9 mouse cellular contexts compared by ENCODE assay signal in the genomic region with DNA sequence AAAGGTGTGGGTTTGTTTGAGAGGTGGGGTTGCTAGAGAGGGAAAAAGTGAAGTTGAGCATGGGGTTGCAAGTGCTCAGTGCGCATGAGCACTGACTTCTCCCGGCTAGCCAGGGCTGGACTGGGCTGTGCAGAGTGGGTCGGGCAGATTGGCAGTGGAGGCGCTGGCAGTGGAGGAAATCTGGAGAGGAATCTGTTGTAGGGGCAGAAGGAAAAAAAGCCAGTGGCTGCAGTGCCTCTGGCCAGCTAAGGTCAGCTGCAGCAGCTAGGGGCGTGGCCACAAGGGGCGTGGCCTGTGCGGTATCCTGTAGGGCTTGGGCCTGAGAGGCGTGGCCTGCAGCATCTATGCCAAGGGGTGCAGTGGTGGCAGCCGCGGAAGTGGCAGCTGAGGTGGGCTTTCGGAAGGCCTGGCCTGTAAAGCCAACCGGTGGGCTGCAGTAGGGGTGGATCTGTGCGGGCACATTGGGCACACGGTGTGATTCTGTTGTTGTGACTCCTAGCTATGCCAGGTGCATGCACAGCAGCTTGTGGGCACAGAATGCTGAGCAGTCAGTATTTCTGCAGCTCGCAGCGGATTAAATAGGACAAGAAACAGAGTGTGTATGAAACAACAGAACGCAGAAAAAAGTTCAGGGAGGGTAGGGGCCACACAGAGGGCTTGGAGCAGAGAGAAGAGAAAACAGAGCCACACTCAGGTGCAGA. TPM values are rescaled to one million over a fixed set of nuclear protein-coding genes. Genes with fewer than 3 reads are reported as not detected.
DNase-seq lines count a peak whose midpoint lies in the region; ATAC-seq and TF ChIP-seq lines count a peak whose summit lies in the region.
"Had no signal": no experiment of that assay in that cellular context is flagged by ENCODE, and none has a peak within 500 bp of the region (broad histone marks: within the 10 kb centered on the region; RNA-seq: fewer than 3 reads in every experiment).

No protein-coding gene starts in this region.

- no peak for TF ChIP-seq POLR2A in thymus, adult 2 months (IDR thresholded peaks at IDR 0.05; ENCODE audit: control insufficient read depth, extremely low read depth, insufficient read depth, low read length, poor library complexity)

- H3K27ac ChIP-seq in thymus, adult 2 months (ENCODE audit: control insufficient read depth, insufficient read depth, low read length), result no peak overlapping the region
- no peak overlapping the region for H3K27ac ChIP-seq in embryonic facial prominence, embryonic 13.5 days
- H3K27ac ChIP-seq in stomach, embryonic 15.5 days, result no peak overlapping the region

- ATAC-seq in embryonic facial prominence, embryonic 13.5 days (ENCODE audit: insufficient number of reproducible peaks, insufficient read depth, low FRiP score, low TSS enrichment, low read depth), result peak; percentile 59; the same call in 1 of the 2 replicates
- no peak; the same call in 1 of the 2 replicates for ATAC-seq in stomach, embryonic 15.5 days (ENCODE audit: insufficient read depth, low FRiP score, low read depth)

- H3K9ac ChIP-seq in embryonic facial prominence, embryonic 13.5 days, result no peak overlapping the region
- no peak overlapping the region for H3K9ac ChIP-seq in stomach, embryonic 15.5 days

- peak; percentile 10 for DNase-seq in thymus, adult 2 months
- DNase-seq in thymus, postnatal 10 days (ENCODE audit: low spot score in 2 of 2), result no peak
- peak; percentile 6 to 34 for DNase-seq in kidney, adult 8-10 months
- peak; percentile 23 for DNase-seq in lung, postnatal 36 days
- no peak for DNase-seq in ovary, postnatal 10 days (ENCODE audit: low spot score)
- DNase-seq in layer of hippocampus, adult 18-20 months (ENCODE audit: low spot score in 2 of 2), result no peak

- H3K4me1 ChIP-seq in thymus, adult 2 months (replicated peaks; ENCODE audit: control insufficient read depth, insufficient read depth, low read length), result peaks cover 4% of the 10 kb centered on the region; the same call in 1 of the 2 replicates
- H3K4me1 ChIP-seq in embryonic facial prominence, embryonic 13.5 days, result peaks cover 9% of the 10 kb centered on the region; the same call in 1 of the 2 replicates
- H3K4me1 ChIP-seq in stomach, embryonic 15.5 days, result 0 out of 2 replicates have a peak, but pooled peaks cover 7% of the 10 kb centered on the region

- H3K27me3 ChIP-seq in thymus, adult 2 months (ENCODE audit: control insufficient read depth, insufficient read depth, low read length), result no peaks in the 10 kb centered on the region
- peaks cover 8% of the 10 kb centered on the region; the same call in 1 of the 2 replicates for H3K27me3 ChIP-seq in embryonic facial prominence, embryonic 13.5 days
- no peaks in the 10 kb centered on the region for H3K27me3 ChIP-seq in stomach, embryonic 15.5 days (replicated peaks)

- 14% methylated on average over 17 of the region's 17 CpGs for WGBS in thymus, adult 2 months
- whole genome bisulfite sequencing in embryonic facial prominence, embryonic 13.5 days, result 14% methylated on average over 17 of the region's 17 CpGs
- WGBS in stomach, embryonic 15.5 days, result 14% methylated on average over 17 of the region's 17 CpGs

- no peak overlapping the region for H3K4me3 ChIP-seq in thymus, adult 2 months (ENCODE audit: control insufficient read depth, insufficient read depth, low read length)
- peak overlapping the region; percentile 16; the same call in 1 of the 2 replicates for H3K4me3 ChIP-seq in embryonic facial prominence, embryonic 13.5 days
- H3K4me3 ChIP-seq in stomach, embryonic 15.5 days (replicated peaks), result no peak overlapping the region

- TF ChIP-seq CTCF in thymus, adult 2 months (IDR thresholded peaks at IDR 0.05; ENCODE audit: borderline replicate concordance, control insufficient read depth, extremely low read depth, insufficient read depth, low read length, poor library complexity), result no peak

- peak overlapping the region; percentile 45 for H3K4me2 ChIP-seq in embryonic facial prominence, embryonic 13.5 days
- peak overlapping the region; percentile 24; the same call in 1 of the 2 replicates for H3K4me2 ChIP-seq in stomach, embryonic 15.5 days

- H3K36me3 ChIP-seq in thymus, adult 2 months (ENCODE audit: control insufficient read depth, insufficient read depth, low read length), result no peaks in the 10 kb centered on the region
- H3K36me3 ChIP-seq in embryonic facial prominence, embryonic 13.5 days, result no peaks in the 10 kb centered on the region
- no peaks in the 10 kb centered on the region for H3K36me3 ChIP-seq in stomach, embryonic 15.5 days

- no peaks in the 10 kb centered on the region for H3K9me3 ChIP-seq in embryonic facial prominence, embryonic 13.5 days
- H3K9me3 ChIP-seq in stomach, embryonic 15.5 days, result no peaks in the 10 kb centered on the region

RNA-seq across cellular contexts. Expression of a gene that starts 9.4 kb away (rescaled TPM):
- polyA plus RNA-seq in thymus, adult 2 months (2012; rRNA removed), result not detected in 2 replicates
- not detected in 2 replicates for polyA plus RNA-seq in embryonic facial prominence, embryonic 13.5 days (2015; fragmentation: Nextera tagmentation; extraction: Ambion mirVana)
- polyA plus RNA-seq in stomach, embryonic 15.5 days (2015; fragmentation: Nextera tagmentation; extraction: Ambion mirVana), result not detected in 2 replicates
- not detected for total RNA-seq in layer of hippocampus, adult 18-20 months (2021)
- polyA plus RNA-seq: liver, embryonic 16.5 days had no signal

RNA-seq across cellular contexts. Expression of a gene that starts 24.0 kb away (rescaled TPM):
- 2.9 and 3.0 TPM in 2 replicates for polyA plus RNA-seq in thymus, adult 2 months (2012; rRNA removed)
- 0.35 and 0.77 TPM in 2 replicates for polyA plus RNA-seq in embryonic facial prominence, embryonic 13.5 days (2015; fragmentation: Nextera tagmentation; extraction: Ambion mirVana)
- polyA plus RNA-seq in stomach, embryonic 15.5 days (2015; fragmentation: Nextera tagmentation; extraction: Ambion mirVana), result 3.3 and 3.7 TPM in 2 replicates
- under 1 TPM; 0.13 to 0.15 TPM for total RNA-seq in layer of hippocampus, adult 18-20 months (2021)

RNA-seq across cellular contexts. Expression of a gene that starts 27.1 kb away (rescaled TPM):
- polyA plus RNA-seq in thymus, adult 2 months (2012; rRNA removed), result not detected in 2 replicates
- polyA plus RNA-seq in embryonic facial prominence, embryonic 13.5 days (2015; fragmentation: Nextera tagmentation; extraction: Ambion mirVana), result not detected in 2 replicates
- not detected in 2 replicates for polyA plus RNA-seq in stomach, embryonic 15.5 days (2015; fragmentation: Nextera tagmentation; extraction: Ambion mirVana)
- total RNA-seq in layer of hippocampus, adult 18-20 months (2021), result not detected
- polyA plus RNA-seq: liver, embryonic 16.5 days had no signal

RNA-seq across cellular contexts. Expression of a gene that starts 40.9 kb away (rescaled TPM):
- polyA plus RNA-seq in thymus, adult 2 months (2012; rRNA removed), result 1.4 and 2.1 TPM in 2 replicates
- 0.56 and 0.74 TPM in 2 replicates for polyA plus RNA-seq in embryonic facial prominence, embryonic 13.5 days (2015; fragmentation: Nextera tagmentation; extraction: Ambion mirVana)
- polyA plus RNA-seq in stomach, embryonic 15.5 days (2015; fragmentation: Nextera tagmentation; extraction: Ambion mirVana), result 0.95 and 1.2 TPM in 2 replicates
- not detected for total RNA-seq in layer of hippocampus, adult 18-20 months (2021)

RNA-seq across cellular contexts. Expression of a gene that starts 59.6 kb away (rescaled TPM):
- polyA plus RNA-seq in thymus, adult 2 months (2012; rRNA removed), result 0.38 TPM in 1 of 2 replicates, not detected in the other
- polyA plus RNA-seq in embryonic facial prominence, embryonic 13.5 days (2015; fragmentation: Nextera tagmentation; extraction: Ambion mirVana), result not detected in 2 replicates
- 0.21 TPM in 1 of 2 replicates, not detected in the other for polyA plus RNA-seq in stomach, embryonic 15.5 days (2015; fragmentation: Nextera tagmentation; extraction: Ambion mirVana)
- total RNA-seq in layer of hippocampus, adult 18-20 months (2021), result not detected
- polyA plus RNA-seq: liver, embryonic 16.5 days had no signal

Comparison
In these comparisons a context has a peak if more than half of its experiments do, and no peak if none do; other contexts are left out.
1. DNase-seq: peak in thymus, adult 2 months (single experiment), kidney, adult 8-10 months (2 of 2) and lung, postnatal 36 days (single experiment); none in thymus, postnatal 10 days (0 of 2), ovary, postnatal 10 days (single experiment) and layer of hippocampus, adult 18-20 months (0 of 2).